Mouse (Mus musculus): Measurements from ENCODE around the gene Slit1. TPM values are rescaled to one million over a fixed set of nuclear protein-coding genes. Genes with fewer than 3 reads are reported as not detected.
A peak's percentile ranks its signal among the peaks of the same experiment; 100 is the strongest.

Slit1 gene
- total RNA-seq, 1 experiment from 2014 or later: 11.1 TPM

DNA sequence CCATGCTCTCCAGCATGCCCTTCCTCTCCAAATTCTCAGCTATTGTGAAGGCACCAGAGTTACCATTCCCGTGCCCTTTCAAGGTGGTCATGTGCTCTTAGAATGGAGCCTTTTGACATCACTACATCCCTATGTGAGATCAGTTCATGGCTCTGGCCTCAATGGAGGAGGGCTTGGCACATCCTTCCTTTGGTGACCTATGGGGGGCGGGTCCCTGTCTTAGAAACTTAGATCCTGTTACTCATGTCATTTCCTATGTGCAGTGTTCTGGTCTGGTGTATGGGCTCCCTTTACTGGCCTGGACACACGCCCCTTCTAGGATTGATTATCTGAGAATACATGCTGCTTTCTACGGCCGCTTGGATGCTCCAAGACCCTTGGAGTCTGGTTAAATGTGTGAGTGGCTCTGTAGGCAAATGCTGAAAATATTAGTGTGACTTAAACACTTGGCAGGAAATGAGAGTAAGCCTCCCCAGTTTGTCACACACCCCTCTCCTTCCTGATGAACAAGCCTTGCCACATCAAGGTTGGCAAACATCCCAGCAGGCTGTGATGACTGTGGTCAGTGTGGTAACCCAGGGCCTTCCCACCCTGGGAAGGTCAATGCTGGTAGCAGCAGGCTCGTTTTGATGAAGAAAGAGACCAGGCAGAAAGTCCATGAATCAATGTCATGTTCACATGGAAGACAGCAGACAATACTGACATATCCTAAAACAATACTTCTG lies 146.1 kb downstream of the Slit1 start:
- peak; percentile 86 for DNase-seq

DNA sequence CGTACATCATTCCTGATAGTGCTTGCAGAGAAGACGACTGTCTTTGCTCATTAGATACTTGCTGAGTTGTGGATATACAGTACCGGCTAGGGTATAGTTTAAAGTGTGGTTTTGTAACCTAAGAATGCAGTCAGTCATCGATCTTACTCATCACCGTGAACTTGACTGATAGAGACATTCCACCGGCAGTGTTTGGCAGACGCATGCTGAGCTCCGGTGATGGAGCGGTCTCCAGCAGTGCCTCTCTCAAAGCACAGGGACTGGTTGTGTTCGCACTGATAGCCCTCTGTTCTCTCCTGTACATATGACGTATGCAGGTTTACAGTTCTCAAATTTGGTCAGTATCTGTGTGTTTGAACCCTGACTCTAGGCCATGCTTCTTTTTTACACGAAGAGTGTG lies 151.7 kb downstream of the Slit1 start:
- DNase-seq: no peak

DNA sequence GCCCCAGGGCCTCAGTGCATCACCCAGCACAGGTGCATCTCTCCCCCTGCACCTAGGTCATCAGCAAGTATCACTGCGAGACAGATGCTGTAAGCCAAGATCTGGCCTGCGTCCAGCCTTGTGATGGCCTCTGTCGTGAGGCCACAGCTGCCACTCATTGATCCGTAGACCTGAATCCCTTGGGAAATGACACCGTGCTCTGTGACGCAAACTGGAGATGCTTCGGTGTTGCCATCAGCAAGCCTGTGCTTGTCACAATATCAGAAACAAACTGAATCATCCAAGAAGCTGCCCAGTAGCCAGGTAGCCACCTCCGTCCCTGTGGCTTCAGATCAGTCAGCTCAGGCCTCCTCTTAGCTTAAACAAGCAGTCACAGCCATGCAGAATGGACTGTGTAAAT lies 153.8 kb downstream of the Slit1 start:
- DNase-seq: no peak

DNA sequence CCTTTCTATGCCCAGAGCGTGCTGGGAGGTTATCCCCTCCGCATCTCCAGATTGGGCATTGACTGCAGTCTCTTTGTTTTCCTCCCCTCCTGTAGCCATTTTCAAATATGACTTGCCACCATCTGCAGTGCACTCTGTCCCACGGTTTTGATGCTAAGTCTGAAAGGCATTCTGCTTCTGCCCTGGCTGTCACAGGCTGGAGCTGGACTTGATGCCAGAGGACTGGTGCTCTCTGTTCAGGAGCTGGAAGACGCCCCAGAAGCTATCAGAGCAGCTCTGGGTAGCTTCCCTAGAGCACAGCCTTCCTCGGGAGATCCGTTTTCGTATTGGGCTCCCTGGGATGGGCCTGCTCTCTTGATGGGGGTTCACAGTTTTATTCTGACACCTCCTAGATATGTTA lies 154.4 kb downstream of the Slit1 start:
- no peak for DNase-seq

DNA sequence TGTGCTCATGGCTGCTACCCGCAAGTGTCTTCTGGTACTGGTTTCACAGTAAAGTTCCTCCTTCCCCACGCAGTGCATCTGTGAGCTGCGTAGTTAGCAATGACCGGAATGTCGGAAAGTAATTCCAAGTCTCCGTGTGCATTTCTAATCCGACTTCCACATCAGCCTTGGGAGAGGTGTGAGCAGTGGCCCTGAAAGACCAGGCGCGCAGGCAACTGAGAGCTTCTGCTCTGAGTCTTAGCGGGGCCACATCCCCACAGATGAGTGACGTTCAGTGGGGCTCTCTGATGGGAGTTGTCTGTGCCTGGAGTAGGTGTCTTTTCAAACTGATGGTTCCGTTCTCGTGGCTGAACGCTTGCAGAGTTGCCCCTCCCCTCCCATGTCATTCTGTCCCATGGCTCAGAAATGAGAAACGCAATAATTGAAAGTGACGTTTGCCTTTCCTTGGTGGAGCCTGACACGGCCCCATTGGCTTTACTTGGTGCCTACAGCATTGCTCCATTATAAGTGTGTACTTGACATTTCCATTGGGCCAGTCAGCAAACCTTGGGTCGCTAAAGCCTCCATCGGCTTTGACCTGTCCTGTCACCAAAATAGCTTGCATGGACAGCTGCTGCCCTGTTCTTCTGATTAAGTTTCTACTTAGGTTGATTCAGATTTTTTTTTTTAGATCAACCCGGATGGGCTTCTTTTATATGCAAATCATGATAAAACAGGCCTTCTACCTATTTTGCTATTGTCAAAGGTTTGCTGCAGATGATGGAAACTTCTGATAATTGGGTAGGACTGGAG lies 155.8 kb downstream of the Slit1 start:
- DNase-seq: no peak

DNA sequence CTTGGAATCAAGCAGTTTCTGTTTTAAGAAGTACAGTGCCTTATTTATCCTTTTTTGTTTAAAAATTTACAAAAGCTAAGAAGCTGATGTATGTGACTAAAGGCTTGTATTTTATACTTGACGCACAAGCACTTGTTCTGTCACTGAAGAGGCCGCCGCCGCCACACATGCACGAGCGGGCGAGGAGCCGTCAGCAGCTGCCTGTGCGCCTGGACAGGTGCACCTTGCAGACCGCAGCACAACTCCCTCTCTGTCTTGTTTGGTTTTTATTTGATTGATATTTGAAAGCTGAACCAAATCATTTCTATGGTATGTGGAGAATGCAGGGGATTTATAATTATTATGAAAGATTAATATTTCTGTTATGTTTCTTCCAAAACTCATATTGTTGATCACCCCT lies 156.7 kb downstream of the Slit1 start:
- DNase-seq: no peak

DNA sequence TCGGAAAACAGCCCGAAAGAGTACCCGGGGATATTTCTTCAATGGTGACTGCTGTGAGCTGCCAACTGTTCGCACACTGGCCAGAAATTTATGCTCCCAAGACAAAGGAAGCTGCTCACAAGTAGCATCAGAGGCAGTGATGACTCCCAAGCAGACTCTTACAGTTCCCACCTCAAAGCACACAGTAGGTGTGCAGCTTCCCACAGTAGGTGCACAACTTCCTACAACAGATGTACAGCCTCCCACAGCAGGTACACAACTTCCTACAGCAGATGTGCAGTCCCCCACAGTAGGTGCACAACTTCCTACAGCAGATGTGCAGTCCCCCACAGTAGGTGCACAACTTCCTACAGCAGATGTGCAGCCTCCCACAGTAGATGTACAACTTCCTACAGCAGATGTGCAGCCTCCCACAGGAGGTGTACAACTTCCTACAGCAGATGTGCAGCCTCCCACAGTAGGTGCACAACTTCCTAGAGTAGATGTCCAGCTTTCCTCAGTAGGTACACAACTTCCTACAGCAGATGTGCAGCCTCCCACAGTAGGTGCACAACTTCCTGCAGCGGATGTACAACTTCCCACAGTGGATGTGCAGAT lies 160.4 kb downstream of the Slit1 start:
- DNase-seq: no peak

DNA sequence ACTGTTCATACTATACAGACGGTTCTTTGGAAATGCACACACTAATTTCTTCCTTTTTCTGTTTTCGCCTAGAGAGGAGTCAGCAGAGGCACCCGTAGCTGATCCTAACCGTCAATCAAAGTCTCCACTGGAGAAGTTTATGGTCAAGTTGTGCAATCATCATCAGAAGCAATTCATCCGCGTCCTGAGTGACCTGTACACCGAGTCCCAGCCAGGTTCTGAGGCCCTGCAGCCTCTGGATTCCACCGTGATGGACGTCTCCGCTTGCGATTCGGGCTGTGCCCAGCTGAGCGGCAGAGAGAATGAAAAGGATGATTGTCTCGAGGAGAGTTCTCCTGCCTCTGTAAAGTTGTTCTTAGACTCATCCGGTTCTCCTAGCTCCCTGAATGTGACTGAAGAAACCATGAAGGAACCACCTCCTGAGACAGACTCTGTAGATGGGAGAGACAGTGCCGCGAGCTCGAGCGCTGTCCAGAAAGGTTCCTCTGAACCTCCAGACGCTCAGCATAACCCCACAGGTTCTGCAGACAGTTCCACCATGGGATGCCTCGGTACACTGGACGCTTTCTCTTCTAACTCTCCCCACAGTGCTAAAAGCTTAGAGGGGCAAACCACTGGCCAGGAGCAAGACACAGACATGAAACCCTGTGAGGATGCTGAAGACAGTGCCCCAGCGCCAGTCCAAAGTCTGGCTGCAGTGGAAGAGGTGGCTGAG lies 161.6 kb downstream of the Slit1 start, which contains the start of gene Gm340:
Gene Gm340, plus strand, starts transcription at position 665 of the 715 bp plus-strand sequence.
- DNase-seq: no peak

DNA sequence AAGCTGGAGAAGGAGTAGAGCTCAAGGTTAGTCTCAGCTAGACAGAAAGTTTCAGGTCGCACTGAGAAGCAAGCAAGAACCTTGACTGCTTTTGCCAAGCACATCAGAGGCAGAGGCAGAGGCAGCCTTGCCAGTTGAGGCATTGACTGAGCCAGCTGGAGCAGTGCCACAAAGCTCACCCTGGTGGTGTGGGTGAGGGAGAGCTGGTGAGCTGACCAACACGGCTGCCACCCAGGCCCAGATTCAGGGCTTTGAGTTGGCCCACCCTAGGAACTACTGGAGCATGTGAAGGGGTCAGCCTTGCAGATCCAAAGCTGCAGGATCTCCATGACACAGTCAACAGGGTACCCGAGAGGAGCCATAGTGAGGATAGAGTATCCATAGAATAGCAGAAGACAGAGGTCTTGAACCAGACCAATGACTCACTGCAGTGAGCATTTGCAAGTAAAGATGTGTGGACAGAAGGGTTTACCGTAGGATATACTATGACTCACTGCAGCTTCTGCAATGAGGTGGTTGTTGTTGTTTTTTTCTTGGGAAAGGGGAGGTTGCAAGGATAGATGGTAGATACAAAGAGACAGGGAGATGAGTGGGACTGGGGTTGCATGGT lies 164.0 kb downstream of the Slit1 start:
- peak; percentile 83 for DNase-seq

DNA sequence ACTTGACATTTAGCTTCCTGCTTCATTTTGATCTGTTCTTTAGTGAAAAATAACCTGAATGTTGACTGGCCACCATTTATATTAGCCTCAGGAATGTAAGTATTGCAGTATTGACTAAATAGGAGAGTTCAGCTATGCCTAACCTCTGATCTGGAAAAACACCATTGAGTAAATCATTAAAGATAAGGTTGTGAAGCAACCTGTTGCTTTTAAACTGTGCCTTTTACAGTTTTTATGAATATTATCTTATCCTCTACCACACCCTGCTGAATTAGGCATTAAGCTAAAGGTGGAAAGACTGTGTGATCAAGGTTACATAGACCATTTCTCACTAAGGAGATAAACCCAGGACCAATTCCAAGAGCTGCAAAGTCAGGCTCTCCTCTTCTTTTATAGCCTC lies 165.9 kb downstream of the Slit1 start:
- DNase-seq: no peak

DNA sequence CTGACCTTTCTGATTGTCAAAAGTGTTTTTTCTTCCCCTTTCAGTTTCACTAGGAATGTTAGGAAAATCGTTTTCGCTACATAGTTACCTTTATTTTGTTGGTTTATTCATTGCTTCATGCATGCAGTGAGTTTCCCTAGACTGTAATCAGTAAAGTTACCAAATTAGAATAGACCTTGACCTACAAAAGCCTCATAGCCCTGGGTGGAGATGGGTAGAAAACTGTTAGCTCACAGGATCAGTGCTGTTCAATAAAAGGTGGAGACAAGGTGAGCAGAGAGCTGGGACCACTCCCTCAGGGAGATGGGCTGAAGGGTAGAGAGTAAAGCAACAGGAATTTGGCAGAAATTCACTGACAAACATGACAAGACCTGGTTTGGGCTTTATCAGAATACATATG lies 169.8 kb downstream of the Slit1 start:
- DNase-seq: no peak

DNA sequence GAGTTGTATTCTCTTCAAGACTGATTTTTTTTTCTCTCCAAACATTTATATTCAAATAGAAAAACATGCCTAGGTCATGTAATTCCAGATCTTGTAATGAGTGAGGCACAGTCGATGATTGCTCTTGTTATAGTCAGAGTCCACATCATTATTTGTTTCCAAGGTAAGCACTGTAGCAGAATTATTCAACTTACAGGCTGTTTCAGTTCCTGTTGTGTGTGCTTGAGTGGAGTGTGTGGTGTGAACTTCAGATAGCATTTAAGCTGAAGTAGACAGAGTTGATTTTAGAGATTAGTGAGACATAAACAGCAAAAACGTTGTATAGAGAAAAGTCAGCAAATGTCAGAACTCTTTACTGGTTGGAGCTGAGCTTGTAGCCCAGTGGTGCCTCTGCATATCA lies 174.7 kb downstream of the Slit1 start:
- DNase-seq: no peak

DNA sequence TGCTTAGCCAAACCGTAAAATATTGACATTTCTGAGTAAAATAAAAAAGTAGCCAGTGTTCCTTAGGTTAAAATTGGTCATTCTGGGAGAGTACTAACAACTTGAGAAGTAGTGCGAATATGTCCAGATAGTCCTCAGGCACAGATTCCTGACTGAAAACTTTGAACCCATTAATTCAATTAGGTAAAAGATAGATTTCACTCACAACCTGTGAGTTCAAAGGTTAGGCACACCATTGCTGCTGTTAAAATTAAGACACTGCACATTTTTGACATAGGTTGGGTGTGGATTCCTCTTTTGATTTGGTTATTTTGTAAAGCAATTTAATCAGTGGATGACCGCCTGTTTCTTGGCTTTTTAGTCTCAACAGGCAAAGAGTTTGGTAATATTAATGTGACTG lies 182.6 kb downstream of the Slit1 start:
- no peak for DNase-seq

DNA sequence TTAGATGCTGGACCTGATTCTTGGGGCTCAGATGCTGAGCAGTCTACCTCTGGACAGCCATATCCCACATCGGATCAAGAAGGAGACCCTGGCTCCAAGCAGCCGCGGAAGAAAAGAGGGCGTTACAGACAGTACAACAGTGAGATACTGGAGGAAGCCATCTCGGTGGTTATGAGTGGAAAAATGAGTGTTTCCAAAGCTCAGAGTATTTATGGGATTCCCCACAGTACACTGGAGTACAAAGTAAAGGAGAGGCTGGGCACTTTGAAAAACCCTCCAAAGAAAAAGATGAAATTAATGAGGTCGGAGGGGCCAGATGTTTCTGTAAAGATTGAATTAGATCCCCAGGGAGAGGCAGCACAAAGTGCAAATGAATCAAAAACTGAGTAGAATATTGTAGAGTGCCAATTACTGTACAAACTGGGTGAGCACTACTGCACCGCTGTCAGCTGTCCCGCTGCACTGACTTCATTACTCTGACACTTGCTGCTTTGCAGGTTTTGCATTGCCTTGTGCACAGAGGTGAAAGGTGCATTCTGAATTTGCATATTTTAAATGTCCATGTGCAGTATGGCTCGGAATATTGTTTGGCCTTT lies 184.5 kb downstream of the Slit1 start:
- DNase-seq: no peak

DNA sequence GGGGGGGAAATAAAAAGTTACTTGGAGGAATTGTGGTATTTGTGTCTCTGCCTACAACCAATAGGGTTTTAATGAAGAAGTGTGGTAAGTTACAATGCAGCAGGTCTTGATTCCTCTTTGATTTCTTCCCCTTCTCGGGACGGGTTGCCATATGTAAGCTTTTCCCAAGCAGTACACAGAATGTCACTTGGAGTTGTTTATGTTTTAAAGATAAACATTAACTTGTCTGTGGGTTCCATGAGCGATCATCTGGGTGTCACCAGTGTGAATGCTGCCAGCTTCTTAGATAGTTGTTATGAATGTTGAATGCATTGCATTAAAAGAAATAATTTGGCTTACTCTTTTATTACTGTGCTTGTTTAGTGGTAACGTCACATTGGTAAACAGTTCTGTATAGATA lies 186.0 kb downstream of the Slit1 start:
- DNase-seq: no peak

DNA sequence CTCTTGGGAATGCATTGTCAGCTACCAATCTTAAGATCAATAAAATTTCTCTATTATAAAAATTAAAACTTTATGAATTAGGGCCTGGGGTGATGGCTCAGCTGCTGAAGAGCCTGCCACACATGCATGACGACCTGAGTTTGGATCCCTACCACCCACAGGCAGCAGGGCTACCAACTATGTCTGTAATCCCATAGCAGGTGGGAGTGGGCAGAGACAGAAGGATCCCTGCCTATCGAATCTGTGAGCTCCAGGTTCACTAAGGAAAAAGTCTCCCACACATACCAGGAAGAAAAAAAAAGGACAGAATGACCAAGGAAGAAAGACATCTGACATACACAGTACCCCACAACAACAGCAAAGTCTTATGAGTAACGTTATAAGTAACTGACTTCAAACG lies 186.5 kb downstream of the Slit1 start:
- no peak for DNase-seq

Small RNA genes lying within 50 kb of the gene (microRNA-seq; reads per million reads assigned to microRNA genes)
- 0 to 0.36 reads per million in 2 experiments for gene Mir8091

Other genes with a start within 250 kb of the Slit1 start
- gene Gm340, start 161.3 kb downstream of the Slit1 start, total RNA-seq (2021): 14.9 and 17.7 TPM in 2 replicates
- gene Arhgap19, start 58.4 kb upstream of the Slit1 start, total RNA-seq (2021): 5.6 and 6.1 TPM in 2 replicates
- 7.7 and 11.1 TPM in 2 replicates for gene Frat1, start 86.3 kb upstream of the Slit1 start, total RNA-seq (2021)
- gene Frat2, start 104.5 kb upstream of the Slit1 start, total RNA-seq (2021): 4.0 and 6.6 TPM in 2 replicates
- 12.3 and 16.9 TPM in 2 replicates for gene Rrp12, start 152.5 kb upstream of the Slit1 start, total RNA-seq (2021)
- 708 and 730 TPM in 2 replicates for gene Pgam1, start 168.3 kb upstream of the Slit1 start, total RNA-seq (2021)
- 24.0 and 30.3 TPM in 2 replicates for gene Exosc1, start 189.8 kb upstream of the Slit1 start, total RNA-seq (2021)
- 36.0 and 39.8 TPM in 2 replicates for gene Zdhhc16, start 189.8 kb upstream of the Slit1 start, total RNA-seq (2021)
- gene Mms19, start 237.5 kb upstream of the Slit1 start, total RNA-seq (2021): 19.0 and 31.0 TPM in 2 replicates
- gene Ubtd1, start 238.1 kb upstream of the Slit1 start, total RNA-seq (2021): 15.2 and 18.2 TPM in 2 replicates

Measured in adrenal gland, postnatal 25 days (tissue).